Mouse (Mus musculus) embryonic facial prominence, embryonic 13.5 days (tissue): ENCODE results near the gene Fam98b. TPM values are rescaled to one million over a fixed set of nuclear protein-coding genes. Genes with fewer than 3 reads are reported as not detected.

ENCODE experiments used
- ATAC-seq: fragments of 200-750 bp; cut with Nextera tagmentation; 2 replicates; pipeline ENCODE4 v1.8.0; 2017; ENCODE audit warnings: low read depth; ENCODE audit not compliant: insufficient number of reproducible peaks, insufficient read depth, low FRiP score, low TSS enrichment
- H3K27ac ChIP-seq: fragments of 300-500 bp; sonication (generic); 2 replicates; pipeline ENCODE4 v1.5.1; 2015; ENCODE audit warnings: moderate library complexity, mild to moderate bottlenecking, inconsistent platforms
- H3K27me3 ChIP-seq: fragments of 300-500 bp; sonication (generic); 2 replicates; pipeline ENCODE4 v1.6.1; 2015; ENCODE audit warnings: mild to moderate bottlenecking, inconsistent platforms
- H3K36me3 ChIP-seq: fragments of 300-500 bp; sonication (generic); 2 replicates; pipeline ENCODE4 v1.6.1; 2015; ENCODE audit warnings: mild to moderate bottlenecking, inconsistent platforms
- H3K4me1 ChIP-seq: fragments of 300-500 bp; sonication (generic); 2 replicates; pipeline ENCODE4 v1.6.1; 2015; ENCODE audit warnings: inconsistent platforms
- H3K4me2 ChIP-seq: fragments of 300-500 bp; sonication (generic); 2 replicates; pipeline ENCODE4 v1.6.1; 2015; ENCODE audit warnings: moderate library complexity, mild to moderate bottlenecking, inconsistent platforms
- H3K4me3 ChIP-seq: fragments of 300-500 bp; sonication (generic); 2 replicates; pipeline ENCODE4 v1.5.1; 2015; ENCODE audit warnings: mild to moderate bottlenecking, inconsistent platforms
- H3K9ac ChIP-seq: fragments of 300-500 bp; sonication (generic); 2 replicates; pipeline ENCODE4 v1.6.1; 2015; ENCODE audit warnings: mild to moderate bottlenecking, inconsistent platforms
- H3K9me3 ChIP-seq: fragments of 300-500 bp; sonication (generic); 2 replicates; pipeline ENCODE4 v1.6.1; 2016; ENCODE audit warnings: inconsistent platforms
- WGBS: fragments of 180-500 bp; shearing (Covaris S2); methylation state at CpG from one replicate; pipeline ENCODE4 v1.1.7; 2015; ENCODE audit warnings: mixed read lengths; 5-methylcytosine and 5-hydroxymethylcytosine counted together
- polyA plus RNA-seq: library from polyadenylated mRNA; unstranded; fragments of >200 nt; fragmentation: Nextera tagmentation; extraction: Ambion mirVana; gene quantifications from 2 replicates; pipeline ENCODE4 v1.2.1, GENCODE M21; 2015

The Fam98b gene
- polyA plus RNA-seq: 15.0 and 17.6 TPM in 2 replicates

DNA sequence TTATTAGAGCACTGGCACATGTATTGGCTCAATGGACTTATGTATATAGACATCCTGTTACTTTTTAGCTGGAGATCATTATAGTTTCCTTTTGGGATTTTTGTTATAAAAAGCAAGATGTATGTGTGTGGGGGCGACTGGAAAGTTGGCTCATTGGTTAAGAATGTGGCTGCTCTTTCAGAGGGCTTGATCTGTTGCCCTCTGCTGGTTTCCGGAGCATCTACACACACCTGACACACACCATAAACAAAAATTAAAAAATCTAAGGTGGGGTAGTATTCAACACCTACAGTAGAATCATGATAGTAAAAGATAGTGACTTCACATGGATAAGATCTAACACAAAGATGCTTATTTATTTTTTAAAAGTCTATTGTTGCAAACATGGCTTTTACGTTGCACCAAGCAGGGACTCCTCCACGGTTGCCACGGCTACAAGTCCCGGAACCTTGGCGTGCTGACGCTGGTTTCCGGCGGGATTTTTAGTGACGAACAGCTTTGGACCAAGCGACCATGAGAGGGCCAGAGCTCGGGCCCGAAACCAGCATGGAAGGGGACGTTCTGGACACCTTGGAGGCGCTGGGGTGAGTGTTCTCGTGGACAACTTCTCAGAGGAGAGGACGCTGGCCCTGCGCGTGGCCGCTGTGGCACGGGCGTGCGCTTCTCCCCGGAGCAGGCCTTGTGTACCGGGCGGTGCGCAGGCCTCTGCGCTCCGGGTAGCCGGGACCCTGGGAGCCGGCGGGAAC, at the start of gene Fam98b:
Gene Fam98b, plus strand, starts transcription at position 485 of the 746 bp plus-strand sequence.
- Histone ChIP-seq H3K4me2 (peak within 1 kb of the TSS; percentile 89), H3K27ac (peak within 1 kb of the TSS; percentile 90), H3K27me3 (no peaks in the 10 kb centered on the region), H3K36me3 (no peaks in the 10 kb centered on the region), H3K4me3 (peak within 1 kb of the TSS; percentile 90), H3K9me3 (no peaks in the 10 kb centered on the region), H3K4me1 (peaks cover 9% of the 10 kb centered on the region; the same call in 1 of the 2 replicates), H3K9ac (peak within 1 kb of the TSS; percentile 92)
- WGBS: under 1% methylated on average over 33 of the region's 33 CpGs
- ATAC-seq: peak; percentile 93

DNA sequence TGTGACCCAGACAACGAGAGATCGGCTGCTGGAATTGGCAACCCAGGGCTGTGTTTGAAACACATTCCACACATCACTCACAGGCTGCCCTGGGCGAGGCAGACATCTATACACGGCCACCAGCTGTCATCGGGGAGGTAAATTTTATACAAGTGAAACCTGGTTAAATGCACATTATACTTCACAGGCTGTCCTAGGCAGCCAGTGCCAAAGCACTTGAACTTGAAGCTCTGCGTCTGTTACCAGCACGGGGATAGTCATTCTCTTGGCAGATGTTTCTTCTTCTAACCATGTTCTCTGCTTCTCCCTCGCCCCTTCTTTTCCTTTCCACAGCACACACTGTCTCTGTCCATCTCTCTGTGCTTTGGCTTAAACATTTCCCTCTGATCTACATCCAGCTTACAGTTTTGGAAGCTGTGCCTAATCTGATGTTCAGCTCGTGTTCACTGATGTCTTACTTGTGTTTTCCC, 48.6 kb upstream of the Fam98b start:
- Histone ChIP-seq H3K9ac (no peak overlapping the region), H3K4me3 (no peak overlapping the region), H3K27ac (no peak overlapping the region), H3K4me2 (no peak overlapping the region), H3K9me3 (no peaks in the 10 kb centered on the region), H3K27me3 (no peaks in the 10 kb centered on the region), H3K4me1 (peaks cover 14% of the 10 kb centered on the region), H3K36me3 (no peaks in the 10 kb centered on the region)
- ATAC-seq: no peak
- WGBS: 37% methylated on average over 9 of the region's 9 CpGs

DNA sequence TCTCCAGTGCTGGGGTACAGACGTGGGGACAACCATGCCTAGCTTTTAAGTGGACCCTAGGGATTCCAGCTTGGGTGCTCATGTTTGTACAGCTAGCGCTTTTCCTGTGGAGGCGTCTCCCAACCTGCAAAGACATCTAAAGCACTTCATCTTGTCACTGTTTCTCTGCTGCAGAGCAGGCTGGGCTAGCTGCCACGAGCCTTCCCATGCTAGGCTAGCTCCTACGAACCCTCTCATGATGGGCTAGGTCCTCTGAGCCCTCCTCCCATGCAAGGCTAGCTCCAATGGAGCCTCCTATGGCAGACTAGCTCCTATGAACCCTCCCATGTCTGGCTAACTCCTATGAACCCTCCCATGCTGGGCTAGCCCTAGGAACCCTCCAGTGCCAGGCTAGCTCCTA, 46.2 kb upstream of the Fam98b start:
- Histone ChIP-seq H3K9ac (no peak overlapping the region), H3K4me1 (peaks cover 14% of the 10 kb centered on the region), H3K27ac (no peak overlapping the region), H3K4me2 (no peak overlapping the region), H3K36me3 (no peaks in the 10 kb centered on the region), H3K27me3 (no peaks in the 10 kb centered on the region), H3K9me3 (no peaks in the 10 kb centered on the region), H3K4me3 (no peak overlapping the region)
- no peak for ATAC-seq
- WGBS: 76% methylated on average over 5 of the region's 5 CpGs

DNA sequence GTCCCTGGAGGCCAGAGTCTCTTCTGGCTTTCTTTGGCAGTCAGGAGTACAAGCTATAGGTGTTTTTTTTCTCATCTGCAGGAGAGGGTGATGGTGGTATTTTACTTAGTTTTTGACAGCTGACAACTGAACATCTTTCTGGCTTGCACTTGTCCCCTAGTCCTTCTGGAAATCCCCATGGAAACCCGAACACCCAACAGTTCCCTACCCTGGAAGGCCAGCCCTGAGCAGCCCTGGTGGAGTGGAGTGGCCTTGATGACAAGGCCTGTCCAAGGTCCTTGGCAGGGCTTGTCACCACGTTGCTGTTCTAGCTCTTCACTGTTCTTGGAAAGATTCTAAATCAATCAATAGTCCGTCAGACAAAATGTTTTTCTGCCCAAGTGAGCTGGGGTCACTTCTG, 45.0 kb upstream of the Fam98b start:
- Histone ChIP-seq H3K4me2 (no peak overlapping the region), H3K9ac (no peak overlapping the region), H3K36me3 (no peaks in the 10 kb centered on the region), H3K4me3 (no peak overlapping the region), H3K27me3 (no peaks in the 10 kb centered on the region), H3K27ac (no peak overlapping the region), H3K4me1 (peaks cover 19% of the 10 kb centered on the region), H3K9me3 (no peaks in the 10 kb centered on the region)
- ATAC-seq: no peak
- 84% methylated on average over 3 of the region's 3 CpGs for WGBS

DNA sequence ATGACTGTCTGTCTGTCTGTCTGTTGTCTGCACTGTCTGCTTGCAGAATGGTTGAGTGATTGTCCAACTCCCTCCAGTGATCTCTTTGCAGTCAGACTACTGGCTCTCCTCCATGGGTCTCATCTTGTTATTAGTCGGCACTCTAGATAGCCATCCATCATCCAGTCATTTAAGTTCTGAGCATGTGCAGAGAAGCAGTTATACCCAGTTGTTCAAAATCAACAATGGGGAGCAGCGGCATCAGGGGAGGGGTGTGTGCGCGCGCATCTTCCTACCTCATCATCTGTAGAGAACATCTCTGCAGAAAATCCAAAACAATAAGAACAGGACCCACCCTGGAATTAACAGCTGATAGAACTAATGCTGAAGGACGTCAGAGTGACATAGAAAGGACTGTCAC, 44.5 kb upstream of the Fam98b start:
- no peak for ATAC-seq
- no peaks in the 10 kb centered on the region for H3K9me3 ChIP-seq
- no peaks in the 10 kb centered on the region for H3K27me3 ChIP-seq
- no peak overlapping the region for H3K4me2 ChIP-seq
- no peak overlapping the region for H3K9ac ChIP-seq
- 92% methylated on average over 6 of the region's 6 CpGs for WGBS
- no peak overlapping the region for H3K4me3 ChIP-seq
- no peaks in the 10 kb centered on the region for H3K36me3 ChIP-seq
- H3K4me1 ChIP-seq: peaks cover 19% of the 10 kb centered on the region
- H3K27ac ChIP-seq: no peak overlapping the region

DNA sequence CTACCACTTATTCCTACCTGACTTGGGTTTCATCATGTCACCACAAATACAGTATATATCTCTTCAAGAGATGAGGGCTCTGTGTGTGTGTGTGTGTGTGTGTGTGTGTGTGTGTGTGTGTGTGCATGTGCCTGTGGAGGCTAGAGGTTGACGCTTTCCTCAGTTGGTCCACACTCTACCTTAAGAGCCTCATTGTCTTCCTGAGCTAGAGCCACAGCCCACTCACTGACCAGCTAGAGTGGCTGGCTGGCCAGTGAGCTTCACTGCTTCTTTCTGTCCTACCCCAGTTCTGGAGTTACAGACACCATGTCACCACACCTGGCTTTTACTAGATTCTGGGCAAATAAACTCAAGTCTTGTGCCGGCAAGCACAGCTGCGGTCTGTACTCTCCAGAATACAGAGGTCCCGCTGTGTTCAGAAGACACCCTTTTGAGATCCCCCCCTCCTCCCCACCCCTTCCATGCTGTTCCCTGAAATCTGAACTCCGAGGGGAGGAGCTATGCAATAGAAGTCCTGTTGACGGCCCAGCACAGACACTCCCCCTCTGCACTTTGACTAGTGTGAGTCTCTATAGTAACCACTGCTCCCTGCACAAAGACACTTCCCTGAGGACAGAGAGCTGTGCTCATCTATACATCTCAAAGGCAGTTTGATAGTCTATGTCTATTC, 39.0 kb upstream of the Fam98b start:
- ATAC-seq: peak; percentile 94
- H3K9ac ChIP-seq: no peak overlapping the region
- no peaks in the 10 kb centered on the region for H3K27me3 ChIP-seq
- no peaks in the 10 kb centered on the region for H3K9me3 ChIP-seq
- peak overlapping the region; percentile 52 for H3K4me2 ChIP-seq
- H3K36me3 ChIP-seq: no peaks in the 10 kb centered on the region
- H3K27ac ChIP-seq: peak overlapping the region; percentile 60
- WGBS: 5% methylated on average over 6 of the region's 6 CpGs
- H3K4me1 ChIP-seq: peaks cover 27% of the 10 kb centered on the region
- 0 out of 2 replicates have a peak overlapping the region, but pooled peaks have one; percentile 3 for H3K4me3 ChIP-seq

DNA sequence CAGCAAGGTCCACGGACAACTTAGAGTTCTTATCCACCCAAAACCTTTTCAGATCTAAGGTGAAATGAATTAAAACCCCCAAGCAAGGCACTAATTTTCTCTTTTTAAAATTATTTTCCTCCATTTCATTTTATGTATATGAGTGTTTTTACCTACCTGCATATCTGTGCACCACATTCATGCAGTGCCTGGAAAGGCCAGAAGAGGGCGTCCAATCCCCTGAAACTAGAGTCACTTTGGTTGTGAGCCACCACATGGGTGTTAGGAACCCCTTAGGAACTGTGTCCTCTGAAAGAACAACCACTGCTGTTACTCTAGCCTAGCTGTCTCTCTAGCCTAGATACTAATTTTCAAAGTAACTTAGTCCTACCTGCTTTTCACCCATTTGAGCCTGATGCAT, 33.4 kb upstream of the Fam98b start:
- Histone ChIP-seq H3K9ac (no peak overlapping the region), H3K9me3 (no peaks in the 10 kb centered on the region), H3K27ac (no peak overlapping the region), H3K4me1 (peaks cover 21% of the 10 kb centered on the region), H3K27me3 (no peaks in the 10 kb centered on the region), H3K36me3 (no peaks in the 10 kb centered on the region), H3K4me3 (no peak overlapping the region), H3K4me2 (no peak overlapping the region)
- no peak for ATAC-seq
- WGBS: 64% methylated on average over 2 of the region's 2 CpGs

DNA sequence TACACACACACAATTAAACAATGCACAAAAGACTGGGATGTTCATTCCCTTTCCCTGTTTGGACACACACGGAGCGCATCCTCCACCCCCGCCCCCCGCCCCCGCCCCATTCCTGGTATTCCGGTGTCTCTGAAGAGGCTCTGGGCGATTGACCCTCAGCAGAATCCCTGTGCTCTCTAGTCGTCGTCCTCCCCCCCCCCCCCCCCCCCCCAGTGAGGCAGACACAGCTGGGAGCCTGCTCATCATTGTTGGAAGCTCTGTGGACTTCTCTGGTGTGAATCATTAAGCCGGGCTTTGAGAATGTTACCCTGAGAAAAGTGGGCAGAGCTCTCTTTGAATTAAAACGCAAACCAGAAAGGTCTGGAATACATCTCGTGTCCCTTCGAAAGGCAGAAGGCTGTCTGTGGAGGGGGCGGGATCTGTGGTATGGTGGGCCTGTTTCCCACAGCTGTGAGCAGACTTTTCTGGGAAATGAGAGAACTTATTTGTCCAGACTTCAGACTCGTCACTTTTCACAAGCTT, 31.8 kb upstream of the Fam98b start:
- H3K36me3 ChIP-seq: no peaks in the 10 kb centered on the region
- peak; percentile 74 for ATAC-seq
- no peak overlapping the region for H3K9ac ChIP-seq
- H3K27me3 ChIP-seq: no peaks in the 10 kb centered on the region
- H3K27ac ChIP-seq: peak overlapping the region; percentile 86
- WGBS: 6% methylated on average over 13 of the region's 15 CpGs
- H3K4me3 ChIP-seq: no peak overlapping the region
- H3K4me2 ChIP-seq: peak overlapping the region; percentile 48
- H3K9me3 ChIP-seq: no peaks in the 10 kb centered on the region
- H3K4me1 ChIP-seq: peaks cover 30% of the 10 kb centered on the region

DNA sequence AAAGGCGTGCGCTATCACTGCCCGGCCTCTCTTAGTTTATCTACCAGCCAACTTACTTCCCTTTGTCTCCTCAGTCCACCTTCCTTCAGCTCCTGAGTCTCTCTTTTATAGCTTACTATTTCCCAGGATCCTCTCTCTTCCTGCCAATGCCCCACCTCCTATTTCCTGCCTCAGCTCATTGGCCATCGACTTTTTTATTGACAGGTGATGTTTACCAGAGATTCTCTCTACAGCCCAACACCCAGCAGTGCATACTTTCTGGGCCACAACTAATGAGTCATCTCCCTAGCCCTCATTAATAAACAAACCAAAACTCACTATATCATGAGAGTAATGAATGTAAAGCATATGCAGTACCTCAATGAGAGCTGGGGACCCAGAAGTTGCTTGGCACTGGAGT, 30.0 kb upstream of the Fam98b start:
- WGBS: 95% methylated on average over 4 of the region's 4 CpGs
- Histone ChIP-seq H3K4me2 (no peak overlapping the region), H3K27me3 (no peaks in the 10 kb centered on the region), H3K9me3 (no peaks in the 10 kb centered on the region), H3K27ac (no peak overlapping the region), H3K36me3 (no peaks in the 10 kb centered on the region), H3K4me3 (no peak overlapping the region), H3K4me1 (peaks cover 29% of the 10 kb centered on the region), H3K9ac (no peak overlapping the region)
- ATAC-seq: no peak

DNA sequence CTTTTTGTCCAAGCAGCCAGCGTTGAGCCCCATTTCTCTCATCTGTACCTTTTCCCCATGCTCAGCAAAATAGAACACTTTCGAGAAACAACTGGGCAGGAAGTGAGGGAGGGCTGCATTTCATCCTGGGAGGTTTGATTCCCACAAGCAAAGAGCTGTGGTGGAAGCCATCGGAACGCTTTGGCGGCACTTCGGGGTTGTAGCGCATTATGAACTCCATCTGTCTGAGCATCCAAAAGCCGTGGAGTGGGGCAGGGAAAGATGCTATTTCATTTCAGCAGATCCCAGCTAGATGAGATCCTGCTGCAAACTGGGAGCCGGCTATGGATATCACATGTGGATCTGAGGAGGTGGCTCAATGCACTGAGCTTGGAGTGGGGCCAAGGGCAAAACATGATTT, 26.9 kb upstream of the Fam98b start:
- Histone ChIP-seq H3K9ac (no peak overlapping the region), H3K4me2 (no peak overlapping the region; the same call in 1 of the 2 replicates), H3K27me3 (no peaks in the 10 kb centered on the region), H3K4me3 (no peak overlapping the region), H3K4me1 (peaks cover 24% of the 10 kb centered on the region), H3K27ac (peak overlapping the region; percentile 73), H3K36me3 (no peaks in the 10 kb centered on the region), H3K9me3 (no peaks in the 10 kb centered on the region)
- WGBS: 28% methylated on average over 9 of the region's 9 CpGs
- no peak for ATAC-seq

DNA sequence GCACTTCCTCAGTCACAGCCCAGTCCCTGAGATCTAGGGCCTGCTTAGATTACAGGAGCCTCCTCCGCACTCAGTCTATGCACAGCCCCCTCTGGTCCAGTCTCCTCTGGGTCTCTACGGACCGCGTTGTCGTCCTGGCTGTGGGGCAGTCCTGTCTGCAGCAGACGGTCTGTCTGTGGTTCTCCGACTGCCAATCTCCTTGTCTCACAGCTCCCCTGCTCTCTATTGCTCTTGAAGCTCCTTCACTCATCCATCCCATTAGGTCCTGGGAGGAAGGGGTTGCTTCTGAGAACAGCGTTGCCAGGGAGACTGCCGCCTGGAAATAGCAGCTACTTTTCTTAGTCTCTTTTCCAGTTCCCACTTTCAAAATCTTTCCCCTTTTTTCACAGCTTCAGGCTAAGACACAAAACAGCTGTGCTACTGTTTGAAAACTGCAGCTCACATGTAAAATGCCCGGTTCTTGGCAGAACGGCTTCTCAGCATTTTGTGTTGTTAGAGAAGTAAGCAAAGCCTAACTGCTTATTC, 20.9 kb upstream of the Fam98b start:
- Histone ChIP-seq H3K4me2 (no peak overlapping the region), H3K9me3 (no peaks in the 10 kb centered on the region), H3K4me1 (peaks cover 11% of the 10 kb centered on the region), H3K27me3 (peaks cover 9% of the 10 kb centered on the region; the same call in 1 of the 2 replicates), H3K36me3 (no peaks in the 10 kb centered on the region), H3K27ac (peak overlapping the region; percentile 57), H3K4me3 (no peak overlapping the region), H3K9ac (0 out of 2 replicates have a peak overlapping the region, but pooled peaks have one; percentile 36)
- ATAC-seq: no peak
- WGBS: 49% methylated on average over 11 of the region's 11 CpGs
